Mouse (Mus musculus): ENCODE data around the gene Acsm4. TPM values are rescaled to one million over a fixed set of nuclear protein-coding genes. Genes with fewer than 3 reads are reported as not detected.
"Not testable (repeated sequence)": the region's sequence is repeated elsewhere in the genome, so short reads cannot be mapped to it uniquely, and the experiment has no call there.

Gene Acsm4
- polyA plus RNA-seq, 1 experiment from 2014 or later: not detected

- 97% methylated on average over 2 of the region's 2 CpGs for WGBS
- no peak overlapping the region for H3K9ac ChIP-seq
- H3K4me1 ChIP-seq (replicated peaks): no peaks in the 10 kb centered on the region
- no peak overlapping the region for H3K4me2 ChIP-seq
- no peak overlapping the region for H3K4me3 ChIP-seq
- ATAC-seq (ENCODE audit: low read depth): no peak
- H3K27me3 ChIP-seq: peaks cover 13% of the 10 kb centered on the region; the same call in 1 of the 2 replicates
- no peaks in the 10 kb centered on the region for H3K36me3 ChIP-seq
- H3K27ac ChIP-seq (replicated peaks): no peak overlapping the region
- H3K9me3 ChIP-seq: no peaks in the 10 kb centered on the region
Measured at GRCm38 (mm10) chr7:119727621-119728020, 37.8 kb downstream of the Acsm4 start.

GRCm38 (mm10) chr7:119731262-119731661 is 41.4 kb downstream of the Acsm4 start:
- H3K4me2 ChIP-seq; H3K9me3 ChIP-seq; H3K36me3 ChIP-seq; ATAC-seq (ENCODE audit: low read depth); H3K9ac ChIP-seq; H3K4me1 ChIP-seq (replicated peaks); H3K27ac ChIP-seq (replicated peaks); H3K27me3 ChIP-seq; H3K4me3 ChIP-seq: not testable (repeated sequence)
- WGBS: 88% methylated on average over 4 of the region's 4 CpGs

- Histone ChIP-seq H3K4me1 (replicated peaks) (no peaks in the 10 kb centered on the region), H3K9me3 (no peaks in the 10 kb centered on the region), H3K27me3 (no peaks in the 10 kb centered on the region), H3K27ac (replicated peaks) (no peak overlapping the region), H3K36me3 (no peaks in the 10 kb centered on the region), H3K4me2 (no peak overlapping the region), H3K4me3 (no peak overlapping the region), H3K9ac (no peak overlapping the region)
- no peak for ATAC-seq (ENCODE audit: low read depth)
- WGBS: 80% methylated on average over 2 of the region's 2 CpGs
Measured at GRCm38 (mm10) chr7:119738877-119739276, 49.1 kb downstream of the Acsm4 start.

- H3K27me3 ChIP-seq; H3K36me3 ChIP-seq; H3K9me3 ChIP-seq; H3K4me1 ChIP-seq (replicated peaks); H3K27ac ChIP-seq (replicated peaks): not testable (repeated sequence)
- peak overlapping the region; percentile 40 for H3K4me3 ChIP-seq
- ATAC-seq (ENCODE audit: low read depth): peak; percentile 82
- 1% methylated on average over 35 of the region's 44 CpGs for WGBS
- peak overlapping the region; percentile 52 for H3K4me2 ChIP-seq
- peak overlapping the region; percentile 65 for H3K9ac ChIP-seq
Measured at GRCm38 (mm10) chr7:119739798-119740468, 50.1 kb downstream of the Acsm4 start.

GRCm38 (mm10) chr7:119744321-119744720 is 54.5 kb downstream of the Acsm4 start:
- Histone ChIP-seq H3K4me1 (replicated peaks) (peaks cover 6% of the 10 kb centered on the region), H3K4me3 (peak overlapping the region; percentile 9; the same call in 1 of the 2 replicates), H3K9me3 (no peaks in the 10 kb centered on the region), H3K27ac (replicated peaks) (no peak overlapping the region), H3K36me3 (no peaks in the 10 kb centered on the region), H3K27me3 (0 out of 2 replicates have a peak, but pooled peaks cover 8% of the 10 kb centered on the region), H3K4me2 (peak overlapping the region; percentile 42), H3K9ac (no peak overlapping the region; the same call in 1 of the 2 replicates)
- ATAC-seq (ENCODE audit: low read depth): no peak
- WGBS: 9% methylated on average over 34 of the region's 34 CpGs

GRCm38 (mm10) chr7:119745869-119746268 is 56.0 kb downstream of the Acsm4 start:
- WGBS: 82% methylated on average over 1 of the region's 1 CpGs
- Histone ChIP-seq H3K27ac (replicated peaks) (no peak overlapping the region), H3K4me1 (replicated peaks) (peaks cover 6% of the 10 kb centered on the region), H3K4me2 (no peak overlapping the region), H3K36me3 (no peaks in the 10 kb centered on the region), H3K9me3 (no peaks in the 10 kb centered on the region), H3K4me3 (no peak overlapping the region), H3K27me3 (0 out of 2 replicates have a peak, but pooled peaks cover 8% of the 10 kb centered on the region), H3K9ac (no peak overlapping the region)
- ATAC-seq (ENCODE audit: low read depth): no peak

GRCm38 (mm10) chr7:119748761-119749160 is 58.9 kb downstream of the Acsm4 start:
- ATAC-seq (ENCODE audit: low read depth): no peak
- H3K27ac ChIP-seq (replicated peaks): no peak overlapping the region
- H3K9ac ChIP-seq: no peak overlapping the region
- H3K27me3 ChIP-seq: 0 out of 2 replicates have a peak, but pooled peaks cover 8% of the 10 kb centered on the region
- no peak overlapping the region for H3K4me2 ChIP-seq
- no peak overlapping the region for H3K4me3 ChIP-seq
- H3K4me1 ChIP-seq (replicated peaks): peaks cover 6% of the 10 kb centered on the region
- H3K9me3 ChIP-seq: no peaks in the 10 kb centered on the region
- no peaks in the 10 kb centered on the region for H3K36me3 ChIP-seq
- WGBS: 94% methylated on average over 1 of the region's 2 CpGs

- no peaks in the 10 kb centered on the region for H3K27me3 ChIP-seq
- H3K36me3 ChIP-seq: no peaks in the 10 kb centered on the region
- H3K4me3 ChIP-seq: no peak overlapping the region
- H3K9ac ChIP-seq: no peak overlapping the region
- WGBS: 74% methylated on average over 2 of the region's 2 CpGs
- no peak overlapping the region for H3K27ac ChIP-seq (replicated peaks)
- no peaks in the 10 kb centered on the region for H3K4me1 ChIP-seq (replicated peaks)
- H3K9me3 ChIP-seq: no peaks in the 10 kb centered on the region
- H3K4me2 ChIP-seq: no peak overlapping the region
- ATAC-seq (ENCODE audit: low read depth): no peak
Measured at GRCm38 (mm10) chr7:119749942-119750341, 60.1 kb downstream of the Acsm4 start.

- Histone ChIP-seq H3K9me3 (no peaks in the 10 kb centered on the region), H3K27me3 (no peaks in the 10 kb centered on the region), H3K36me3 (no peaks in the 10 kb centered on the region), H3K4me1 (replicated peaks) (no peaks in the 10 kb centered on the region), H3K4me3 (no peak overlapping the region), H3K27ac (replicated peaks) (no peak overlapping the region), H3K4me2 (no peak overlapping the region), H3K9ac (no peak overlapping the region)
- no peak for ATAC-seq (ENCODE audit: low read depth)
- 86% methylated on average over 1 of the region's 1 CpGs for WGBS
Measured at GRCm38 (mm10) chr7:119753696-119754095, 63.9 kb downstream of the Acsm4 start.

- no peak within 1 kb of the TSS for H3K9ac ChIP-seq
- no peak within 1 kb of the TSS for H3K4me3 ChIP-seq
- H3K27me3 ChIP-seq: no peaks in the 10 kb centered on the region
Measured at GRCm38 (mm10) chr7:119760527-119760951, 70.7 kb downstream of the Acsm4 start, which contains the start of gene Acsm3. TSS of gene Acsm3 (plus strand) at chr7:119760923.

GRCm38 (mm10) chr7:119762166-119762697 is 72.4 kb downstream of the Acsm4 start:
- Histone ChIP-seq H3K27me3 (no peaks in the 10 kb centered on the region), H3K9ac (no peak overlapping the region), H3K36me3 (no peaks in the 10 kb centered on the region), H3K4me1 (replicated peaks) (no peaks in the 10 kb centered on the region), H3K9me3 (no peaks in the 10 kb centered on the region), H3K4me2 (no peak overlapping the region), H3K4me3 (no peak overlapping the region), H3K27ac (replicated peaks) (no peak overlapping the region)
- 65% methylated on average over 4 of the region's 4 CpGs for WGBS
- ATAC-seq (ENCODE audit: low read depth): no peak

More at GRCm38 (mm10) chr7:119760527-119760951, 70.7 kb downstream of the Acsm4 start, which contains the start of gene Acsm3:
- no peak for ATAC-seq (ENCODE audit: low read depth)
- Histone ChIP-seq H3K27ac (replicated peaks) (no peak within 1 kb of the TSS), H3K36me3 (no peaks in the 10 kb centered on the region), H3K4me2 (no peak within 1 kb of the TSS), H3K9me3 (no peaks in the 10 kb centered on the region), H3K4me1 (replicated peaks) (no peaks in the 10 kb centered on the region)
- 77% methylated on average over 11 of the region's 11 CpGs for WGBS

Measured in neural tube, embryonic 13.5 days (tissue).